Mouse (Mus musculus): ENCODE data around the gene Etv6.

GRCm38 (mm10) chr6:134130816-134131215 lies 95.3 kb downstream of the Etv6 start:
- TF ChIP-seq POLR2A (IDR thresholded peaks at IDR 0.05; ENCODE audit: low read depth, low read length) (no peak), CTCF (conservative IDR thresholded peaks at IDR 0.05; ENCODE audit: insufficient read depth, insufficient read length, low read depth, low read length) (no peak)

Data from kidney, adult 2 months (tissue).